Mouse (Mus musculus) activated CD4-positive, CD25-positive, alpha-beta regulatory T cell, adult 4 months (primary cell): ENCODE measurements around the gene Nolc1. TPM values are rescaled to one million over a fixed set of nuclear protein-coding genes. Genes with fewer than 3 reads are reported as not detected.

ENCODE experiments used
- ATAC-seq: one replicate; pipeline ENCODE4 v1.8.0; 2017
- polyA plus RNA-seq, 2 experiments: library from polyadenylated mRNA; unstranded; fragments of 100-300 nt; shearing (Covaris generic); gene quantifications; one replicate each; pipeline ENCODE4 v1.2.1; 2017

Gene Nolc1
- polyA plus RNA-seq, 2 experiments from 2014 or later, result 55.0 to 74.4 TPM

- ATAC-seq, result no peak
Observed at GRCm38 (mm10) chr19:46042476-46043011, 33.1 kb upstream of the Nolc1 start.

GRCm38 (mm10) chr19:46043380-46043779, 32.3 kb upstream of the Nolc1 start:
- no peak for ATAC-seq

GRCm38 (mm10) chr19:46044271-46044992, 31.2 kb upstream of the Nolc1 start, which contains the start of gene Pprc1:
TSS of gene Pprc1 (plus strand) at chr19:46044886.
- ATAC-seq, result no peak

- ATAC-seq, result peak; percentile 62
Observed at GRCm38 (mm10) chr19:46044993-46045695, 30.5 kb upstream of the Nolc1 start, which contains the start of gene Ldb1. TSS of gene Ldb1 (minus strand) at chr19:46045214.

- no peak for ATAC-seq
Observed at GRCm38 (mm10) chr19:46045696-46046311, 29.9 kb upstream of the Nolc1 start.

GRCm38 (mm10) chr19:46046621-46047025, 29.0 kb upstream of the Nolc1 start:
- no peak for ATAC-seq

- ATAC-seq, result no peak
Observed at GRCm38 (mm10) chr19:46047426-46047825, 28.2 kb upstream of the Nolc1 start.

- ATAC-seq, result no peak
Observed at GRCm38 (mm10) chr19:46049129-46049528, 26.5 kb upstream of the Nolc1 start.

- ATAC-seq, result peak; percentile 55
Observed at GRCm38 (mm10) chr19:46050462-46050861, 25.2 kb upstream of the Nolc1 start.

GRCm38 (mm10) chr19:46055752-46056387, 19.8 kb upstream of the Nolc1 start:
- ATAC-seq, result peak; percentile 70

- peak; percentile 97 for ATAC-seq
Observed at GRCm38 (mm10) chr19:46056388-46056946, 19.2 kb upstream of the Nolc1 start.

GRCm38 (mm10) chr19:46056947-46057607, 18.6 kb upstream of the Nolc1 start:
- no peak for ATAC-seq

GRCm38 (mm10) chr19:46058466-46058865, 17.2 kb upstream of the Nolc1 start:
- no peak for ATAC-seq

- no peak for ATAC-seq
Observed at GRCm38 (mm10) chr19:46060845-46061244, 14.8 kb upstream of the Nolc1 start.

- ATAC-seq, result no peak
Observed at GRCm38 (mm10) chr19:46068054-46068453, 7.6 kb upstream of the Nolc1 start.

GRCm38 (mm10) chr19:46073285-46073684, 2.4 kb upstream of the Nolc1 start:
- ATAC-seq, result no peak

- ATAC-seq, result no peak
Observed at GRCm38 (mm10) chr19:46074266-46074665, 1.4 kb upstream of the Nolc1 start.

GRCm38 (mm10) chr19:46078535-46078934, 2.9 kb downstream of the Nolc1 start:
- ATAC-seq, result no peak

- no peak for ATAC-seq
Observed at GRCm38 (mm10) chr19:46085185-46085584, 9.5 kb downstream of the Nolc1 start.

GRCm38 (mm10) chr19:46086337-46086736, 10.7 kb downstream of the Nolc1 start:
- no peak for ATAC-seq

GRCm38 (mm10) chr19:46087871-46088270, 12.2 kb downstream of the Nolc1 start:
- ATAC-seq, result no peak

GRCm38 (mm10) chr19:46091641-46092040, 16.0 kb downstream of the Nolc1 start:
- no peak for ATAC-seq
